Mouse (Mus musculus) stomach, embryonic 16.5 days (tissue): ENCODE results near the gene Fbln2. TPM values are rescaled to one million over a fixed set of nuclear protein-coding genes. Genes with fewer than 3 reads are reported as not detected.

Experiments
- ATAC-seq: fragments of 200-750 bp; cut with Nextera tagmentation; 2 replicates; pipeline ENCODE4 v1.8.0; 2017; ENCODE audit warnings: moderate number of reproducible peaks, moderate TSS enrichment; ENCODE audit not compliant: insufficient read depth, low FRiP score
- H3K27ac ChIP-seq: fragments of 300-500 bp; sonication (generic); 2 replicates; pipeline ENCODE4 v1.5.1; 2014; ENCODE audit warnings: low read length
- H3K27me3 ChIP-seq: fragments of 300-500 bp; sonication (generic); 2 replicates; pipeline ENCODE4 v1.6.1; 2014; ENCODE audit warnings: low read length, control low read depth, mixed read lengths; ENCODE audit not compliant: control insufficient read depth, insufficient read depth
- H3K36me3 ChIP-seq: fragments of 300-500 bp; sonication (generic); 2 replicates; pipeline ENCODE4 v1.6.1; 2014; ENCODE audit warnings: low read length; ENCODE audit not compliant: control insufficient read depth, insufficient read depth
- H3K4me1 ChIP-seq: fragments of 300-500 bp; sonication (generic); 2 replicates; pipeline ENCODE4 v1.6.1; 2014; ENCODE audit warnings: low read length, control low read depth, mixed read lengths; ENCODE audit not compliant: control insufficient read depth, insufficient read depth
- H3K4me2 ChIP-seq: fragments of 300-500 bp; sonication (generic); 2 replicates; pipeline ENCODE4 v1.6.1; 2014; ENCODE audit warnings: low read depth, low read length, mixed read lengths
- H3K4me3 ChIP-seq: fragments of 300-500 bp; sonication (generic); replicated peaks from 2 replicates; pipeline ENCODE4 v1.5.1; 2014; ENCODE audit warnings: mild to moderate bottlenecking, low read length
- H3K9ac ChIP-seq: fragments of 300-500 bp; sonication (generic); 2 replicates; pipeline ENCODE4 v1.6.1; 2014; ENCODE audit warnings: low read length
- H3K9me3 ChIP-seq: fragments of 300-500 bp; sonication (generic); replicated peaks from 2 replicates; pipeline ENCODE4 v1.6.1; 2016; ENCODE audit warnings: low read length, control low read depth; ENCODE audit not compliant: control insufficient read depth
- WGBS: fragments of 180-500 bp; shearing (Covaris S2); extraction: QIAGEN DNeasy Blood & Tissue Kit; methylation state at CpG from one replicate; pipeline ENCODE4 v1.1.7; 2014; 5-methylcytosine and 5-hydroxymethylcytosine counted together
- polyA plus RNA-seq: library from polyadenylated mRNA; unstranded; fragments of >200 nt; fragmentation: Nextera tagmentation; extraction: Ambion mirVana; gene quantifications from 2 replicates; pipeline ENCODE4 v1.2.1, GENCODE M21; 2015

Gene Fbln2
- polyA plus RNA-seq, 1 experiment from 2014 or later: 63.0 TPM

- Histone ChIP-seq H3K36me3 (no peaks in the 10 kb centered on the region), H3K4me1 (peaks cover 11% of the 10 kb centered on the region; the same call in 1 of the 2 replicates), H3K27me3 (no peaks in the 10 kb centered on the region), H3K4me3 (no peak overlapping the region), H3K4me2 (no peak overlapping the region), H3K27ac (no peak overlapping the region), H3K9ac (no peak overlapping the region), H3K9me3 (no peaks in the 10 kb centered on the region)
- ATAC-seq: no peak
- 56% methylated on average over 4 of the region's 4 CpGs for WGBS
Observed at GRCm38 (mm10) chr6:91202571-91202970, 9.7 kb upstream of the Fbln2 start.

DNA sequence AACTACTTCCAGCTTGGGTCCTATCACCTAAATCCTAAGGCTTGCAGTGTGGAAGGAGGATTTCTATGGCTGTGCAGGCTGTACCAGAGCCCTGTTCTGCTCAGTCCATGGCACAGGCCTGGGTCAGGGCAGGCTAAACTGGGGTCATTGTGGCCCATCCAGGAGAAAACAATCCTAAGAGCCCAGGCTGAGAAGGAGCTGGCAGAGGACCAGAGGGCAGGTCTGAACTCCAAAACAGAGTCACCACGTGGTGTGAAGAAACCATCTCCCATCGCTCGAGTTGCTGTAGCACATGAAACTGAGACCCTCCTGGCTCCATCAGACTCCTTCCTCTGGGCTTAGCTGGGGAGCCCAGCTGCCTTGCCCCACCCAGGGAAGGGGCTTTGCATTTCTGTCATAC lies 6.9 kb upstream of the Fbln2 start:
- WGBS: 55% methylated on average over 3 of the region's 3 CpGs
- H3K9ac ChIP-seq: no peak overlapping the region
- no peak overlapping the region for H3K4me2 ChIP-seq
- no peaks in the 10 kb centered on the region for H3K36me3 ChIP-seq
- no peaks in the 10 kb centered on the region for H3K27me3 ChIP-seq
- H3K4me1 ChIP-seq: peaks cover 14% of the 10 kb centered on the region
- H3K27ac ChIP-seq: no peak overlapping the region
- no peak overlapping the region for H3K4me3 ChIP-seq
- no peak for ATAC-seq
- H3K9me3 ChIP-seq: no peaks in the 10 kb centered on the region

DNA sequence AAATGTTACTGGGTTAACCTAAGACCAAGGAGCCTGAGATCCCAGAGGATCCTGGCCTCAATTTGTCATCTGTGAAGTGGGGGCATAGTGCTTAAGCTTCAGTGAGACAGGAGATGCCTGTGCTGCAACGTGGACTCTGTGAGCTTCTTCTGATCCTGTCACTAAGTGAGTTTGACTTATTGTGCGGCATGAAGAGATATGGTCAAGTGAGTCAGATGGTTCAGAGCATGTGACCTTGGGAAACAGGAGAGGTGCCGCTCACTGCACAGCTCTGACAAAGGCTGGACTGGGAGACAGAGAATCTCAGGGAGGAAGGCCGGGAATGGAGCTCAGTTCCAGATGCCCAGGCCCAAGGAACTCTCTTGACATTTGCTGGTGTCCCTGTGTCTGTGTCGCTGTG lies 6.5 kb upstream of the Fbln2 start:
- Histone ChIP-seq H3K4me3 (no peak overlapping the region), H3K9ac (no peak overlapping the region), H3K27me3 (no peaks in the 10 kb centered on the region), H3K36me3 (no peaks in the 10 kb centered on the region), H3K4me2 (no peak overlapping the region), H3K4me1 (peaks cover 14% of the 10 kb centered on the region), H3K27ac (no peak overlapping the region), H3K9me3 (no peaks in the 10 kb centered on the region)
- ATAC-seq: no peak
- WGBS: 63% methylated on average over 5 of the region's 5 CpGs

DNA sequence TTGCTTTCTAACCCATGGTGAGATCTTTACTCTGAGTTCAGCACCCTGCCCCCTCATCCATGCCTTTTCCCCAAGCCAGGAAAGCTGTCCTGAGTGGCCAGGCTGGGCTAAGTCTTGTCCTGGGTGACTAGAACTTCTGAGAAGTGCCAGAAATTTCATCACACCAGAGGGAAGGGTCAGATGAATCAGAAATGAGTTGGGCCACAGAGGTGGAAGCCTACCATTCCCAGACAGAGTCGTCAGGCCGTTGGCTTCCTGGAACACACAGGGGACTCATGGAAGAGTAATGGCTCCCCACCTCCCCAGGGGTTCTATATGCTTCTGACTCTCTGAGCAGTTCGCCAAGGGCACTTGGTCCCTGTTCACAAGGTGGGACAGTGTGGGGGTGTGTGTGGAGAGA lies 4.8 kb upstream of the Fbln2 start:
- WGBS: 73% methylated on average over 3 of the region's 3 CpGs
- Histone ChIP-seq H3K9me3 (no peaks in the 10 kb centered on the region), H3K4me2 (no peak overlapping the region), H3K27me3 (no peaks in the 10 kb centered on the region), H3K9ac (no peak overlapping the region), H3K27ac (no peak overlapping the region), H3K36me3 (no peaks in the 10 kb centered on the region), H3K4me1 (peaks cover 3% of the 10 kb centered on the region; the same call in 1 of the 2 replicates), H3K4me3 (no peak overlapping the region)
- no peak for ATAC-seq

GRCm38 (mm10) chr6:91209780-91210179 lies 2.5 kb upstream of the Fbln2 start:
- H3K4me3 ChIP-seq: no peak overlapping the region
- no peaks in the 10 kb centered on the region for H3K36me3 ChIP-seq
- no peak overlapping the region for H3K27ac ChIP-seq
- no peaks in the 10 kb centered on the region for H3K9me3 ChIP-seq
- no peak for ATAC-seq
- peaks cover 8% of the 10 kb centered on the region for H3K4me1 ChIP-seq
- H3K9ac ChIP-seq: no peak overlapping the region
- H3K27me3 ChIP-seq: 0 out of 2 replicates have a peak, but pooled peaks cover 5% of the 10 kb centered on the region
- no peak overlapping the region for H3K4me2 ChIP-seq
- WGBS: 15% methylated on average over 2 of the region's 2 CpGs

DNA sequence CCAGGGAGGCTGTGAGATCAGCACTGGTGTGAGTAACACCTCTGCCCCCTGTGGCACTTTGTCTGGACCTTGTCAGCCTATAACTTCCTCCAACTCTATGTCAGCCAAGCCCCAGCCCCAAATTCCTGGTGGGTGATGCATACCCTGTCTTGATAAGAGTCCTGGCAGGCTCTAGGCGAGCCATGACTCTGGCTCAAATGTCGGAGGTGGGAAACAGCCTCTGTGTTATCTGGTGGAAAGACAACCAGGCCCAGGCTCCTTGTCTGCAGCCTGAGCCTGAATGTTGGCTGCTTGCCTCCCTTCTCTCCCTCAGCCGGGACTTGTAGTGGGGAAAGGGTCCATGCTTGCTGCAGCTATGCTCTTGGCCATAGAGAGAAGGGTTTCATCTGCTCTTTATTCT lies 1.4 kb upstream of the Fbln2 start:
- Histone ChIP-seq H3K9me3 (no peaks in the 10 kb centered on the region), H3K27me3 (0 out of 2 replicates have a peak, but pooled peaks cover 5% of the 10 kb centered on the region), H3K36me3 (no peaks in the 10 kb centered on the region), H3K9ac (no peak overlapping the region), H3K4me1 (peaks cover 8% of the 10 kb centered on the region), H3K4me2 (no peak overlapping the region), H3K4me3 (no peak overlapping the region), H3K27ac (no peak overlapping the region)
- ATAC-seq: no peak
- 23% methylated on average over 3 of the region's 3 CpGs for WGBS

GRCm38 (mm10) chr6:91212571-91212970 lies 316 bp downstream of the Fbln2 start:
- peak overlapping the region; percentile 63 for H3K4me2 ChIP-seq
- 0 out of 2 replicates have a peak, but pooled peaks cover 5% of the 10 kb centered on the region for H3K27me3 ChIP-seq
- H3K36me3 ChIP-seq: no peaks in the 10 kb centered on the region
- no peaks in the 10 kb centered on the region for H3K9me3 ChIP-seq
- peak overlapping the region; percentile 41 for H3K4me3 ChIP-seq
- H3K9ac ChIP-seq: peak overlapping the region; percentile 66
- H3K4me1 ChIP-seq: peaks cover 8% of the 10 kb centered on the region
- peak; percentile 78; the same call in 1 of the 2 replicates for ATAC-seq
- WGBS: 1% methylated on average over 29 of the region's 29 CpGs
- H3K27ac ChIP-seq: no peak overlapping the region

GRCm38 (mm10) chr6:91213287-91214218 lies 1.3 kb downstream of the Fbln2 start:
- ATAC-seq: no peak
- Histone ChIP-seq H3K4me1 (peaks cover 8% of the 10 kb centered on the region), H3K27me3 (0 out of 2 replicates have a peak, but pooled peaks cover 5% of the 10 kb centered on the region), H3K4me2 (peak overlapping the region; percentile 63), H3K4me3 (peak overlapping the region; percentile 41), H3K36me3 (no peaks in the 10 kb centered on the region), H3K9ac (peak overlapping the region; percentile 66; the same call in 1 of the 2 replicates), H3K27ac (no peak overlapping the region), H3K9me3 (no peaks in the 10 kb centered on the region)
- 57% methylated on average over 21 of the region's 21 CpGs for WGBS

- H3K4me1 ChIP-seq: peaks cover 5% of the 10 kb centered on the region; the same call in 1 of the 2 replicates
- H3K4me3 ChIP-seq: no peak overlapping the region
- 58% methylated on average over 1 of the region's 1 CpGs for WGBS
- ATAC-seq: no peak
- no peaks in the 10 kb centered on the region for H3K9me3 ChIP-seq
- H3K4me2 ChIP-seq: no peak overlapping the region
- no peak overlapping the region for H3K9ac ChIP-seq
- H3K27ac ChIP-seq: no peak overlapping the region
- no peaks in the 10 kb centered on the region for H3K36me3 ChIP-seq
- H3K27me3 ChIP-seq: 0 out of 2 replicates have a peak, but pooled peaks cover 5% of the 10 kb centered on the region
Observed at GRCm38 (mm10) chr6:91215454-91215853, 3.2 kb downstream of the Fbln2 start.
